Mouse (Mus musculus): ENCODE data around the gene Amotl2.

- no peak for TF ChIP-seq CTCF (IDR thresholded peaks at IDR 0.05; ENCODE audit: borderline replicate concordance, extremely low read depth, insufficient read depth, insufficient read length)
- no peak for TF ChIP-seq POLR2A (IDR thresholded peaks at IDR 0.05; ENCODE audit: borderline replicate concordance, extremely low read depth, insufficient read depth, insufficient read length, poor library complexity, severe bottlenecking)
Measured at GRCm38 (mm10) chr9:102689406-102689939, 27.0 kb upstream of the Amotl2 start.

Data from brain, embryonic 14.5 days (tissue).